Mouse (Mus musculus) right cerebral cortex, postnatal 4 days (tissue): ENCODE results near the gene Camk2n1.
"Not testable (repeated sequence)": the region's sequence is repeated elsewhere in the genome, so short reads cannot be mapped to it uniquely, and the experiment has no call there.

Experiments
- DNase-seq: peaks from one replicate; pipeline ENCODE4 v3.0.0-alpha.2; 2022

Gene Camk2n1

GRCm38 (mm10) chr4:138453753-138454570 lies at the start of gene Camk2n1:
Gene Camk2n1, plus strand, starts transcription at chr4:138454314.
- DNase-seq = peak; percentile 73

GRCm38 (mm10) chr4:138404806-138405205 lies 49.3 kb upstream of the Camk2n1 start:
- no peak for DNase-seq

DNA sequence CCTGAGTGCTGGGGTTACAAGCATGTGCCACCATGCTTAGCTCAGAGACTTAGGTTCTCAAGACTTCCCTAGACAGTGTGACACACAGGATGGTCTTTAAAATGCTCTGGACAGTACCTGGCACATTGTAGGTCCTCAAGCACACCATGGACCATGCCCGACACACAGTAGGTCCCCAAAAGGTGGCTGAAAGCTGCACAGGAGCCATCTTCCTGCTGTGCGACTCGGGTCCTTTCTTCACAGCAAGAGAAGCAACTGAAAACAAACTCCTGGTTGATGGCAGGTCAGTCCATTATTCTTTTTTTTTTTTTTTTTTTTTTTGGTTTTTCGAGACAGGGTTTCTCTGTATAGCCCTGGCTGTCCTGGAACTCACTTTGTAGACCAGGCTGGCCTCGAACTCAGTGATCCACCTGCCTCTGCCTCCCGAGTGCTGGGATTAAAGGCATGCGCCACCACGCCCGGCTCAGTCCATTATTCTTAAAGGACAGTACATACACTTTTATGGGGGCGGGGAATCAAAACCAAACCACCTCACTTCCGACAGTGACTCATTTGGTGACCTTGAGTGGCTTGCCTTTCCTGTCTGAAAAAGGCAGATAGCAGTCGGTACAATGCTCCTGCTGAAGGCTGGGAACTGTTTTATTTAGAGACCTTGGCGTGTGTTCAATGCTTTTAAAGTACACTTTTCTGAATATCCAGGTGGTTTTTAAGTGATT lies 46.5 kb upstream of the Camk2n1 start:
- DNase-seq = no peak

- no peak for DNase-seq
These were observed 43.1 kb upstream of the Camk2n1 start for GRCm38 (mm10) chr4:138411011-138411410.

DNA sequence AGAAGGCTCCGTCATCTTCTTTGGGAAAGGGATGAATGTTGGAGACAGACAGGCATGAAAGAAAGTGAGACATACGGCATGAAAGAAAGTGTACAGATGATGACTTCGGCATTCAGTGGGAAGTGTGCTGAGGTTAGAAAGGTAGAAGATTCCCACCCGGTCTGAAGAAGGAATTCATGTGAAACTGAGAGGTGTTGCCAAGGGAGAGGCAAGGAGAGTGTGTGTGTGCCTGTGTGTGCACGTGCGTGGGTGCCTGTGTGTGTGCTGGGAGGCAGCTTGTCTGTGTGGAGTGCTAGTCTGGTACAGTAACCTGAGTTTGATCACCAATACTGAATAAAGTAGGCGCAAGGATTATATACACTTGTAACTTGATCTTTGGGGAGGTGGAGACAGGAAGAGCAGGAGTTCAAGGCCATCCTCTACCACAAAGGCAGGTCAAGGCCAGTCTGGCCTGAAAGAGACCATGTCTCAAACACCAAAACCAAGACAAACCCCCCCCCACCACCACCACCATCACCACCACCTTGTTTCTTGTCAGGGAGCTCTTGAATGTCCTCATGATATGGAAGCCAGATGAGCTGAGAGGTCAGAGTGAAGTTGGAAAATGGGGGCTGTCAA lies 42.5 kb upstream of the Camk2n1 start:
- DNase-seq = no peak

- DNase-seq = peak; percentile 54
These were observed 39.4 kb upstream of the Camk2n1 start for GRCm38 (mm10) chr4:138414725-138415124.

GRCm38 (mm10) chr4:138415991-138416390 lies 38.1 kb upstream of the Camk2n1 start:
- no peak for DNase-seq

- no peak for DNase-seq
These were observed 37.7 kb upstream of the Camk2n1 start for GRCm38 (mm10) chr4:138416414-138416813.

GRCm38 (mm10) chr4:138417882-138418281 lies 36.2 kb upstream of the Camk2n1 start:
- no peak for DNase-seq

DNA sequence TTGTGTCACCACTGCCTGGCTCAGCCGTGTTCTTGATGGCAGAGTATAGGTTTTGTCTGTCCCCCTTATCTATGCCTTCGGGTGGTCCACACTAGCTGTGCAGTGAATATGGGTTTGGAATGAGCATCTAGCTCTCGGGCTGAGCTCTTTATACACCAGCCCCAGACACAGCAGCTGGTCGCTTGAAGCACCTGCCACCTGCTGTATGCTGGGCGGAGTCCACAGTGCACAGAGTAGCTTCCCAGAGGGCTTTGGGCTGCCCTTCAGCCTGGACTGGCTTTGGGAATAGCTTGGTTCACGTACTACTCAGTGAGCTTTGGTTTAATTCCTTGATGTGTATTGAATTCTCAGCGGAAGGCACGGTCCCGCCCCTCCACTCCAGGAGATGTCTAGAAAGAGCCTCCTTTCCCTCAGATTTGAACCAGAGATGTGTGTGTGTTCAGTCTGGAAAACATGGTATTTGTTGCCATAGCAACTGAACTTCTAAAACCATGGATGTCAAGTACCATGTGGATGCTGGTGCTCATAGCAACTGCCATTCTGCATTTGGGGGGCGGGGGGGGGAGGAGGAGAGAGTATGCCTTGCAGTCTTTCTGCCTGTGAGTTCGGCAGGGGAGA lies 35.7 kb upstream of the Camk2n1 start:
- no peak for DNase-seq

- DNase-seq = no peak
These were observed 29.1 kb upstream of the Camk2n1 start for GRCm38 (mm10) chr4:138425028-138425427.

DNA sequence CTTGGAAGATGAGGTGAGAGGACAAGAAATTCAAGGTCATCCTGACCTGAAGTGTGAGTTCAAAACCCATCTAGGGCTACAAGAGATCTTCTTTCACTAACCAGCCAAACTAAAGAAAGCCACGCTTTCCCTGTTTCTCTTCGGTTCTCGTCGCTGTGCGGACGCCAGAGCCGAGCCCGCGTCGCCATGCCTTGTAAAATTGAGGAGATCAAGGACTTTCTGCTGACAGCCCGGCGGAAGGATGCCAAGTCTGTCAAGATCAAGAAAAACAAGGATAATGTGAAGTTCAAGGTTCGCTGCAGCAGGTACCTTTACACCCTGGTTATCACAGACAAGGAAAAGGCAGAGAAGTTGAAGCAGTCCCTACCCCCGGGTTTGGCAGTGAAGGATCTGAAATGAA lies 28.5 kb upstream of the Camk2n1 start:
- not testable (repeated sequence) for DNase-seq

- DNase-seq = peak; percentile 93
These were observed 27.1 kb upstream of the Camk2n1 start for GRCm38 (mm10) chr4:138426778-138427705.

DNA sequence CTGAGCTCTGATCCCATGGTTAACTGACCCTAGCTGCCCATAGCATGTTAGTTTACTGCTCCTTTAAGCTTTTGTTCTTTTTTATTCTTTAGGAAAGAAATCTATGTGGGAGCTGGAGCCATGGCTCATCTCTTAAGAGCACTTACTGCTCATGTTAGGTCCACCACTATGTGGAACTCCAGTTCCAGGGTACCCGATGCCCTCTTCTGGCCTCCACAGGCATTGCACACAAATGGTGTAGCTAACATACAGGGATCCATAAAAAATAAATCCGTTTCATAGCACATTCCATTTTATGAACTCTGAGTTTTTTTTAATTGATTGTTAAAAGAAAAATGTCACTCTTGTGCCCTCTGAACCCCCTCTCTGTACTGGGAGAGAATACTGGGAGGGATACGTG lies 24.3 kb upstream of the Camk2n1 start:
- DNase-seq = peak; percentile 76

- no peak for DNase-seq
These were observed 22.8 kb upstream of the Camk2n1 start for GRCm38 (mm10) chr4:138431340-138431739.

GRCm38 (mm10) chr4:138434347-138435316 lies 19.5 kb upstream of the Camk2n1 start, which contains the start of gene Mul1:
Gene Mul1, plus strand, starts transcription at chr4:138434671.
- peak; percentile 95 for DNase-seq

DNA sequence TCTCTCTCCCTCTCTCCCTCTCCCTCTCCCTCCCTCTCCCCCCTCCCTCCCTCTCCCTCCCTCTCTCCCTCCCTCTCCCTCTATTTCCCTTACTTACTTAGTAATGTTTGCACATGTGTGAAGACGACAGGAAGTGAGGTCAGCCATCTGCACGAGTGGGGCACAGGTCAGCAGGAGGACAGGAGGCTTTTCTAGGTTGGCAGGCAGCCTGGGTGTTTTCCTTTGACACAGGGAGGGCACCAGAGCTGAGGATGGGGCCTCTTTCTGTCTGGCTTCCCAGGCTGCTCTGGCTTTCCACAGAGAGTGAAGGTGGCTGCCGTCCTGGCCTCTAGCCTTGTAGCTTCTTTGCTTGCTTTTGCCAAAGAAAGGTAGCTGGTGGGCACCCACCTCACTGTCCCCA lies 14.1 kb upstream of the Camk2n1 start:
- no peak for DNase-seq

DNA sequence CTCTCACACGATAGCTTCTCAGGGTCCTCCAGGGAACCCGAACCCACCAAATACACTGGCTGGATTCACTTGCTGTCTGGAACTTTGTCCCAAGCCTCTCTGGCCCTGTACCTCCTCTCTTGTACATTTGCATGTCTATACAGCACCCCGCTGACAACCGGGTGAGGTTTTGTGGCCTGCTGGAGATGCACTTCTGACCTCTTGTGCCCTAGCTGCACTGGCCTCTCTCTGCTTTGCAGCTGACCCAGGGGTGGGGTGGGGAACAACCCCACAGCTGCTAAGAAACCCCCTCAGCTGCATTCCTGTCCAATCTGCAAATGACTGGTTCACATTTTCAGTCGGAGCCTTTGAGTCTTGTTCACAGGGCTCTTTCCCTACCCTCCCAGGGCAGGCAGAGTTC lies 9.2 kb upstream of the Camk2n1 start:
- DNase-seq = no peak

DNA sequence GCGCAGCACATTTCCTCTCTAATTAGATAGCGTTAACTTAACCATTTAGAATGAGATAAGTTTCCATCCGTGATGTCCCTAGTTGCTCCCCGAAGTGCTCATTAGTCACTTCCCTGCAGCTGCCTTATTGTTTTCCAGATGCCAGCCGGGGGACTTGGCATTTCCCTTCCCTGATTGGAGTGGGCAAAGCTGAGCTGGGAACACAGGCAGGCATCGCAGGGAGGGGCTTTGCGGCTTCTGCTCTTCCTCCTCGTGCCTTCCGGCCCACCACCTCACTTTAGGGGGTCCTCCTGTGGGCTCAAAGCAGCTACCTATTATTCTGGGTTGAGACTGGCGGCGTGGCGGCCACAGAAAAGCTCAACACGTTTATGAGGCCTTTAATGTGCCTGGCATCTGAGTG lies 7.1 kb upstream of the Camk2n1 start:
- no peak for DNase-seq

GRCm38 (mm10) chr4:138447387-138447786 lies 6.7 kb upstream of the Camk2n1 start:
- DNase-seq = peak; percentile 94
